Mouse (Mus musculus) ES-E14 (cell line): ENCODE data around the gene Spg7.

Source experiments
- HCFC1 ChIP-seq: IDR thresholded peaks from 2 replicates; pipeline ENCODE4 v1.6.1; 2012; ENCODE audit warnings: low read length, inconsistent platforms, borderline replicate concordance; ENCODE audit not compliant: insufficient read depth
- ZC3H11A ChIP-seq: IDR thresholded peaks from 2 replicates; pipeline ENCODE4 v1.6.1; 2012; ENCODE audit warnings: low read depth, mild to moderate bottlenecking, inconsistent platforms, low read length, borderline replicate concordance

DNA sequence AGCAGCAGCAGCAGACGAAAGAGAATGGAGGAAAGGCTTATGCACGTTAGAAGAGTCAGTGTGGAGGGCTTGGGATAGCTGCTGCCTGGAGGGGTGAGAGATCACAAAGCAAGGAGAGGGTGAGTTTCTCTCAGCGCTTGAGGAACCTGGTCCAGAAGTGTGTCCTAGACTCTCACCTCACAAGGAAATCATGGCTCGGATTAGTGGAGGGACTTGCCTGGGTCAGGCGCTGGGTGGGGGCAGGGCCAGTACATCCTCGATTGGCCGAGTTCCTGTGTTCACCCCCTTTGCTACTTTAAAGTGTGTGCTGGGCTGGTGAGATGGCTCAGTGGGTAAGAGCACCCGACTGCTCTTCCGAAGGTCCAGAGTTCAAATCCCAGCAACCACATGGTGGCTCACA lies 73.1 kb downstream of the Spg7 start:
- TF ChIP-seq ZC3H11A (no peak), HCFC1 (no peak)
